Mouse (Mus musculus) layer of hippocampus, adult 11-12 months (tissue): ENCODE results near the gene Scaf8.
"Not testable (repeated sequence)": the region's sequence is repeated elsewhere in the genome, so short reads cannot be mapped to it uniquely, and the experiment has no call there.

Experiments
- DNase-seq: peaks from one replicate; pipeline ENCODE4 v3.0.0; 2022; ENCODE audit warnings: low spot score

The Scaf8 gene

DNA sequence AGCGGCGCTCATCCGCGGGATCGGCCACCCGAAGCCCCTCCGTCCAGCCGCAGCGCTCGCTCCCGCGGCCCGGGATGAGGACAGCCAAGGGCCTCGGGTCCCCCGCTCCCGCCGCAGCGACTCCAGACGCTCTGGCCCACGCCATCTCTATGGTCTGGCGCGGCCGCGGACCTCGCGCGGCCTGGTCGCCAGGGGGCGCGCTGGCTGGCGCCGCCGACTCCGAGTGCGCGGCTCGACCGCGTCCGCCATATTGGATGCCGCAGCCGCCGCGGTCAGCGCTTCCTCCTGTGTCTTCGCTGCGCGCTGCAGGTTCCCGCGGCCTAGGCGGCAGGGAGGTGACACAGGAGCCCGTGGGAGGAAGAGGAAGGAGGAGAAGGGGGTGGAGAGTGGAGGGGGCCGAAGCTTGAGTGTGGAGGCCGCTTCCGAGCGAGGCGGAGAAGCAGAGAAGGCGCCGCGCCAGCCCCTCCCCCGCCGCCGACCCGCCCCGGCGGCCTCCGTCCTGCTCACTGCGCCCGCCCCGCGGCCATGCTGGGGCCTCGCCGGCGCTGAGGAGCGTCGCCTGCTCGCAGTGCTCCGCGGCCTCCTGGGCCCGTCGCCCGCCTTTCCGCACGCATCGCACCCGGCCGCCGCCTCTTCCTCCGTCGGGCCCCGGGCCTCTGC, at the start of gene Scaf8:
Gene Scaf8, plus strand, starts transcription at position 253 of the 660 bp plus-strand sequence.
- peak; percentile 91 for DNase-seq

DNA sequence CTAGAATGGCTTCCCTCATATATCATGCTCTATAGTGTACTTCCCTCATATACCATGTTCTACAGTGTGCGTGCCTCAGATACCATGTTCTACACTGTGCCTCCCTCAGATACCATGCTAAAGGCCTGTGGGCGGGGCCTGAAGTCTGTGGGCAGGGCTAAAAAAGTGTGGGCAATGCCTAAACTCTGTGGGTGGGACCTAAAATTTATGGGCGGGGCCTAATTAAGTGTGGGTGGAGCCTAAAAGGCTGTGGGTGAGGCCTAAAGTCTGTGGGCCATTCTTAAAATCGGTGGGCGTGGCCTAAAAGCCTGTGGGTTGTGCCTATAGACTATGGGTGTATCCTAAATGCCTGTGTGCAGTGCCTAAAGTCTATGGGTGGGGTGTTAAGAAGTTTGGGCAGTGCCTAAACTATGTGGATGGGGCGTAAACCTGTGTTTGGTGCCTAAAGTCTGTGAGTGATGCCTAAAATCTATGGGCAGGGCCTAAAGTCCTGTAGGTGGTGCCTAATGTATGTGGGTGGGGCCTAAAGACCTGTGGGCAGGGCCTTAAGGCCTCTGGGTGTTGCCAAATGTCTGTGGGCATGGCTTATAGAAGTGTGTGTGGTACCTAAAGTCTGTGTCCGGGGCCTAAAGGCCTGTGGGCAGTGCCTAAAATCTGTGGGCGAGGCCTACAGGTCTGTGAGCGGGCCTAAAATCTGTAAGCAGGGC, 39.5 kb upstream of the Scaf8 start:
- no peak for DNase-seq

GRCm38 (mm10) chr17:3075873-3076245, 38.9 kb upstream of the Scaf8 start:
- DNase-seq = no peak

GRCm38 (mm10) chr17:3077936-3078335, 36.8 kb upstream of the Scaf8 start:
- not testable (repeated sequence) for DNase-seq

DNA sequence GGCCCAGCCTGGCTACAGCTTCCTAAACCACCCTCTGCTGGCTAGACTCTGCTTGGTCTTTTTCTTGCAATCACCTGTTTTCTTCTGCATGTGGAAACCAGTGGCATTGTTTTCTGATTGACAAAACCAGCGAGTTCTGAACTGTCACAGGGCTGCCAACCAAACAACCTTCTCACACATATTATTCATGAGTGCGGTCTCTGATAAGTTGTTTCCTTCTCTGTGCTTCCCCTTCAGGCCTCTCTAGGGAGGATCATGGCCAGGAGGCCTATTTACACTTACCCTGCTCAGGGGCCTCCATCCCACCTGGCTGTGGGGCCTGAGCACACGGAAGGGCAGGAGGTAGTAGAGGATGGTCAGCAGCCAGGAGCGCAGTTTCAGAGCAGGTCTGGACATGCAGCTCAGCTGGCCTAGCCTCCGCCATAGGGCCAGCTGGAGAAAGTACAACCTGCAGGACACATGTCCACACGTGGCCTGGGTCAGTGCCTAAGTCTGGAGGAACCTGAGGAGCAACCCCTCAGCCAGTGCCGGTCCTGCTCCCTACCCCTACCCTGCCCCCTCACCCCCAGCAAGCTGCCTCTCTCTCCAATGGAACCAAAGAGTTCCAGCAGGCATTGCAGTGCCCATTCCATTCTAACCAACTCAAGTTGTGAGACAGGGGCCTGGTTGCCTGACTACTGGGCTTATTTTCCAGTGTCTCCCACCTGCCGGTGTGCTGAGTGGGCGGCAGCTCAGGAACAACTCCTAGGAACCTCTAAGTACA, 34.0 kb upstream of the Scaf8 start:
- DNase-seq = not testable (repeated sequence)

DNA sequence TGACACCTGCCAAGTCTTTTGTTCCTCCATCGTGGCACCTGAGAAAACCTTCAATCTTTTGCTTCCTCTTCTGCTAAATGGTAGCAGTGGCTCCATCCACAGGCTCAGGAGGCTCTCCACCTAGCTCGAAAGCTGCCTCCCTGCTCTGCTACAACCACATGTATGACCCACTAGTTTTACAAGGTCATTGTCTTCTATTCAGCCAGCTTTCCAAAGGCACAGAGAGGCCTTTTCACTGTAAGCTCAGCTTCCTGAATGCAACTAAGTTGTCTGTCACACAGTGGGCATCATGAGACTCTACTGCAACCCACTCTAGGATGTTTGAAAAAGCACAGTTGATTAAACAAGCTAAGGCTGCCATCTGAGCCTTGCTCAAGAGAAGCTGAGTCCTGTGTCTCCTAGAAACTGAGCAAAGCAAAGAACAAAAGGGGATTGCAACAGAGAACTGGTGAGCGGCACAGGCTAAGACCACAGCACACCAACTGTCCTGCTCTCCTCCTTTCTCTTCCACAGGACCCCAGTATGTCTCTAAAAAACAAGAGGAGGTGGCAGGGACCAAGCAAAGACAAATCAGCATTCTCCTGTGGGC, 33.2 kb upstream of the Scaf8 start:
- peak; percentile 96 for DNase-seq

DNA sequence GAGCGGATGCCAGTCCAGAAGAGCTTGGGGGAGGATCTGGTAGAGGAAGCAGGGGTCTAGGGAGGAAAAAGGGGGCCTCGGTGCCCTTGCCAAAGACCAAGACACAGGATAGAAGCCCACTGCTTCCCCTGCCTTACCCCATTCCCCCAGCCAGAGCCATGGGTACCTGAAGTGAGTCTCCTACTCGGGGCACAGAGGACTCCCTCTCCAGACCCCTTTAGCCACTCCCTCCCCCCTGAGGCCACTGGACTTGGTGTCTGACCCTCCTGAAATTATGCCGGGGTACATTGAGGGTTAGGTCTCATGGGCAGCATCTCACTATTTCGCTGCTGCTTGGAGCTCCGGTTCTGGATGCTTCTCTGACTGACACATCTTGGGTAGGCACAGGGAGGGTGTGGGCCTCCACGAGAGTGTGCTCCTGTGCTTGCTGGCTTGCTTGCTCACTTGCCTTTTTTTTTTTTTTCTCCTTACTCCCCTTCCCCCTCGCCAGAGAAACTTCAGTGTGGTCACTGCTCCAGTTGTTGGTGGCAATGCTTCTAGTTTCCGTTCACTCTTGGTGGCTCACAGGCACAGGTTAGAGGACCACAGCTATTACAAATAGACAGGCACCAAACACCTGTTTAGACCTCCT, 32.5 kb upstream of the Scaf8 start:
- DNase-seq = peak; percentile 60

- peak; percentile 59 for DNase-seq
These were observed 31.7 kb upstream of the Scaf8 start for GRCm38 (mm10) chr17:3082756-3083749.

GRCm38 (mm10) chr17:3083886-3084550, 30.8 kb upstream of the Scaf8 start:
- DNase-seq = peak; percentile 94

GRCm38 (mm10) chr17:3084551-3084930, 30.2 kb upstream of the Scaf8 start:
- peak; percentile 86 for DNase-seq

DNA sequence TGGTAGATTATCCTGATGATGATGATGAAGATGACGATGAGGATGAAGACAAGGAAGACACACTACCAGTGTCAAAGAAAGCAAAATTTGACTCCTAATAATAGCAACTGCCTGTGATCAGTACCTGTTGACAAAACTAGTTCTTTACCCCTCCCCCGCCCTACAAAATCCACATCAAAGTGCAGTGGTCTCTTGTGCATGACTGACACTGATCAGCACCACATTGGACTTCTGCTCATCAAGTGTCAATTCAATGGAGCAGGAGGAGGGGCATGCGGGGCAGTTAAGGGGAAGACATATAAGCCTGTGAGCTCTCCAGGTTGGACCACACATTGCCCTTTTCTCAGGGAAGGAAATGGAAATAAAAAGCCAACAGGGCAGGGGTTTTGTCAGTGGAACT, 29.6 kb upstream of the Scaf8 start:
- no peak for DNase-seq

GRCm38 (mm10) chr17:3092682-3093081, 22.1 kb upstream of the Scaf8 start:
- DNase-seq = no peak

- not testable (repeated sequence) for DNase-seq
These were observed 15.5 kb upstream of the Scaf8 start for GRCm38 (mm10) chr17:3099273-3099672.

- peak; percentile 41 for DNase-seq
These were observed 12.2 kb upstream of the Scaf8 start for GRCm38 (mm10) chr17:3102336-3103165.

DNA sequence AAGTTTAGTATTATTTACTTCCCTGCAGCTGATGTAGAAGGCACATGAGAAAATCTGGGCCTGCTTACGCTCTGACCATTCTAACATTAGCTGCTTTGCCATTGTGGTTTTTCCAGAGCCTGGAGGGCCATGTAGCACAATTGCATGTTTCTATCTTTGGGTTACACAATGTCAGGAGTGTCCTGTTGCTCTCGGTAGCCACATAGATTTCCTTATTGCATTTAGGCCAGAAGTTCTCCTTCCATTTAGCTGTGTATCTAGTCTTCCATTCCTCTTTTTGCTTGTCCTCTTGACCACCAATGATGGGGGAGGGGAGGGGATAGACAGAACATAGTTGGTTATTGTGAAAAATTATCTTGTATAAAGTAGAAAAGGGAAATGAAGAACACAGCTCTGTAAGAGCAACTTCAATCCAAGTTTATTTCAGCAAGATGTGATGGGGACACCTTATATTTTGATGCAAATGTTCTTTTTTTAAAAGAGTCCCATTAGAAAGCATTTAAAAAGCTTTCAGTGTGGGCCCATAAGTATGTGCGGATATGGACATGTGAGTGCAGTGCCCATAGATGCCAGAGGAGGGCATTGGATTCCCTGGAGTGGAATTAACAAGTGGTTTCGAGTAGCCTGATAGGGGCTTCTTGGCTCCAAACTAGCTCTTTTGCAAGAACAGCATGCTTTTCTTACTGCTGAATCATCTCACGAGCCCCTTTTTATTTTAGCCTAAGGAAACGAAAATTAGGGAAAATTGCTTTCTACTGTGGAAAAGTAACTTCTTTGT, 10.4 kb upstream of the Scaf8 start:
- DNase-seq = no peak

GRCm38 (mm10) chr17:3105022-3105421, 9.8 kb upstream of the Scaf8 start:
- no peak for DNase-seq

- no peak for DNase-seq
These were observed 925 bp upstream of the Scaf8 start for GRCm38 (mm10) chr17:3113737-3114357.

GRCm38 (mm10) chr17:3114358-3114719, 433 bp upstream of the Scaf8 start:
- DNase-seq = no peak
